Mouse (Mus musculus) megakaryocyte, embryonic 14.5 days (primary cell): Measurements from ENCODE around the gene Dnah1.

Experiments
- FLI1 ChIP-seq: IDR thresholded peaks from 2 replicates; pipeline ENCODE4 v1.6.1; 2012; ENCODE audit warnings: low read length, inconsistent platforms, mixed read lengths
- GATA1 ChIP-seq: IDR thresholded peaks from 3 replicates; pipeline ENCODE4 v1.6.1; 2012; ENCODE audit warnings: mixed read lengths, low read length, inconsistent platforms, borderline replicate concordance

DNA sequence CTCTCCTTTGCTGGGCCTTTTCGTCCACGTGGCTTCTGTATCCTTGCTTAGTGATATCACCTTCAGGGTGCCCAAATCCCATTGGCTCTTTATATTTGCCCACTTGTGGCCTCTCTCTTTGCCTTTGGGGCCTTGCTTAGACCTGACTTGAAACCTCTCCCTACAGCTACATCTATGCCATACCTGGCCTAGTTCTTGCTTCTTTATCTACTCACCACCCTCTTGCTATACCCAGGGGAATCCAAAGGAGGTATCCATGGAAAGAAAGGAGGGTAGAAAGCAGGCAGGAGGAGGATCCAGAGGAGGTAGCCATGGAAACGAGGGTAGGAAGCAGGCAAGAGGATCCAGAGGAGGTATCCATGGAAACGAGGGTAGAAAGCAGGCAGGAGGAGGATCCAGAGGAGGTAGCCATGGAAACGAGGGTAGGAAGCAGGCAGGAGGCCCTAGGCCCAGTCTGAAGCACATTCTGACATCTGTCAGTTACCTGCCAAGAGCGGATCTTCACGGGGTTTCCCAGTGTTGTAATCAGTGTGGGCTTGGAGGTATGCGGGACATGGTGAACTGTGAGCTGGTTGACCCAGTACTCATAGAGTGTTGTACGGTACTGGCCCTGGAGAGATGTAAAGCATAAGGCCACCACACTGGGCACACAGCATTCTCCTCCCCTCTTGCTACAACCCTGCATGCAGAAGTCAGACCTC, 55.2 kb downstream of the Dnah1 start:
- no peak for TF ChIP-seq GATA1
- no peak for TF ChIP-seq FLI1
